Mouse (Mus musculus) brain, embryonic 14.5 days (tissue): ENCODE measurements around the gene Psmb8.

Source experiments
- CTCF ChIP-seq: fragments of 200-500 bp; IDR thresholded peaks from 2 replicates; pipeline ENCODE4 v1.5.1; 2012; ENCODE audit warnings: inconsistent platforms, mild to moderate bottlenecking, moderate library complexity, borderline replicate concordance; ENCODE audit not compliant: insufficient read depth, insufficient read length; ENCODE audit errors: extremely low read depth
- POLR2A ChIP-seq: fragments of 200-500 bp; IDR thresholded peaks from 2 replicates; pipeline ENCODE4 v1.6.1; 2012; ENCODE audit warnings: mild to moderate bottlenecking, inconsistent platforms, borderline replicate concordance; ENCODE audit not compliant: poor library complexity, insufficient read depth, insufficient read length, severe bottlenecking; ENCODE audit errors: extremely low read depth

GRCm38 (mm10) chr17:34248764-34249163, 51.2 kb downstream of the Psmb8 start:
- TF ChIP-seq POLR2A (no peak), CTCF (no peak)
